Mouse (Mus musculus) hindbrain, embryonic 14.5 days (tissue): ENCODE measurements around the gene Ccdc74a. TPM values are rescaled to one million over a fixed set of nuclear protein-coding genes. Genes with fewer than 3 reads are reported as not detected.

Source experiments
- ATAC-seq: fragments of 200-750 bp; cut with Nextera tagmentation; 2 replicates; pipeline ENCODE4 v1.8.0; 2017; ENCODE audit warnings: moderate number of reproducible peaks, mild to moderate bottlenecking, moderate TSS enrichment, moderate library complexity; ENCODE audit not compliant: low FRiP score
- DNase-seq: peaks from one replicate; pipeline ENCODE4 v3.0.0-alpha.2; 2015; ENCODE audit warnings: low spot score
- H3K27ac ChIP-seq: fragments of 300-500 bp; sonication (generic); 2 replicates; pipeline ENCODE4 v1.5.1; 2014; ENCODE audit warnings: mild to moderate bottlenecking, moderate library complexity
- H3K27me3 ChIP-seq: fragments of 300-500 bp; sonication (generic); 2 replicates; pipeline ENCODE4 v1.6.1; 2014; ENCODE audit warnings: mild to moderate bottlenecking, low read length, mixed read lengths; ENCODE audit not compliant: control insufficient read depth, insufficient read depth
- H3K36me3 ChIP-seq: fragments of 300-500 bp; sonication (generic); replicated peaks from 2 replicates; pipeline ENCODE4 v1.6.1; 2014; ENCODE audit not compliant: control insufficient read depth, insufficient read depth
- H3K4me1 ChIP-seq: fragments of 300-500 bp; sonication (generic); replicated peaks from 2 replicates; pipeline ENCODE4 v1.6.1; 2014; ENCODE audit warnings: antibody characterized with exemption, low read length, mixed read lengths; ENCODE audit not compliant: control insufficient read depth, insufficient read depth
- H3K4me2 ChIP-seq: fragments of 300-500 bp; sonication (generic); replicated peaks from 2 replicates; pipeline ENCODE4 v1.6.1; 2014; ENCODE audit warnings: mild to moderate bottlenecking, moderate library complexity
- H3K4me3 ChIP-seq: fragments of 300-500 bp; sonication (generic); replicated peaks from 2 replicates; pipeline ENCODE4 v1.5.1; 2014; ENCODE audit warnings: mild to moderate bottlenecking, low read length
- H3K9ac ChIP-seq: fragments of 300-500 bp; sonication (generic); 2 replicates; pipeline ENCODE4 v1.6.1; 2014
- H3K9me3 ChIP-seq: fragments of 300-500 bp; sonication (generic); 2 replicates; pipeline ENCODE4 v1.6.1; 2016; ENCODE audit warnings: low read length; ENCODE audit not compliant: control insufficient read depth
- whole genome bisulfite sequencing: fragments of 180-500 bp; shearing (Covaris S2); extraction: QIAGEN DNeasy Blood & Tissue Kit; methylation state at CpG from one replicate; pipeline ENCODE4 v1.1.7; 2014; 5-methylcytosine and 5-hydroxymethylcytosine counted together
- polyA plus RNA-seq: library from polyadenylated mRNA; unstranded; fragments of >200 nt; fragmentation: Nextera tagmentation; extraction: Ambion mirVana; gene quantifications from 2 replicates; pipeline ENCODE4 v1.2.1, GENCODE M21; 2014

Ccdc74a gene
- polyA plus RNA-seq, 1 experiment from 2014 or later, result 11.7 TPM

DNA sequence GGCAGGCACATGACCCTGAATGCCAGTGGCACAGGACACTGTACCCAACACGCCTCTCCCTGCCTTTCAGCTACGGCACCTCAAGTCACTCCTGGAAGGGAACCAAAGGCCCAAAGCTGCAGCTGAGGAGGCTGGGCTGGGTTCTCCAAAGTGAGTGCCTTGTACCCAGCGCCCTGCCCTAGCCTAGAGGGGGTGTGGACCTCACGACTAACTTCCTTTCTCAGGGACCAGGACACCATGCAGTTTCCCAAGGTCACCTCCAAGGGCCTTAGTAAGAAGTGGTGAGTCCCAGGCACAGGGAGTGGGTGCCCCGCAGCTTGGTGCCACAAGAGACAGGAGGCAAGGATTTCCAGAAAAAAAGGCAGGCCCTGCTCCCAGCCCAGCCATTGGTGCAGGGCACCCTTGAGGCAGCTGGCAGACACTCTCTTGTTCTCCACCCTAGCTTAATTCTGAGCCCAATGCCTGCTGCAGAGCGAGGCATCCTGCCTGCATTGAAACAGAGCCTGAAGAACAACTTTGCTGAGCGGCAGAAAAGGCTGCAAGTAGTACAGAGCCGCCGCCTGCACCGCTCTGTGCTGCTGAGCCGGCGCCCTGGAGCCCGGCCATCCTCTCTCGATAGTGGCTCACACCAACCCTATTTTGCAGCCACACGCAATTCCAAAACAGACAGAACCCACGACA, 3.8 kb downstream of the Ccdc74a start:
- no peaks in the 10 kb centered on the region for H3K9me3 ChIP-seq
- no peak overlapping the region for H3K9ac ChIP-seq
- H3K4me1 ChIP-seq, result peaks cover 10% of the 10 kb centered on the region
- ATAC-seq (no peak), DNase-seq (no peak)
- no peaks in the 10 kb centered on the region for H3K27me3 ChIP-seq
- H3K4me3 ChIP-seq, result no peak overlapping the region
- no peak overlapping the region for H3K4me2 ChIP-seq
- 87% methylated on average over 16 of the region's 16 CpGs for WGBS
- H3K36me3 ChIP-seq, result peaks cover 65% of the 10 kb centered on the region
- no peak overlapping the region for H3K27ac ChIP-seq

DNA sequence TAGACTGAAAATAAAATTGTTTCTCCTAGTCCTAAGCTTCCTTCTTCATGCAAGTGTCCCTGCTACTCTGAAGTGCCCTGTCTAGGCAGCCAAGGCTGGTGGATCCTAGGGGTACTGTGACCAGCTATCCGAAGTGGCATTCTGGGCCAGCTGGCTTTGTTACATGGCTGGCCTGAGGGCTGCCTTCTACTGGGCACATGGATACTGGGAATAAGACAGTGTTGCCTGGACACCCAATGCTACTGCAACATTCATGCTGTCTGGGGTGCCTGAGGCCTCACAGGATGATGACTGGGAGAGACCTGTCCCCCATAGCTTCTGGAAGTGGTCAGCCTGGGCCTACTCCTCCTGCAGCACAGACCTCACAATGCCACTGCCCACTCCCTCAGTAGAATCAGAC, 4.4 kb downstream of the Ccdc74a start:
- ATAC-seq (no peak), DNase-seq (no peak)
- Histone ChIP-seq H3K4me2 (no peak overlapping the region), H3K27me3 (no peaks in the 10 kb centered on the region), H3K4me1 (peaks cover 10% of the 10 kb centered on the region), H3K9me3 (no peaks in the 10 kb centered on the region), H3K9ac (no peak overlapping the region), H3K4me3 (no peak overlapping the region), H3K27ac (no peak overlapping the region), H3K36me3 (peaks cover 71% of the 10 kb centered on the region)
- 83% methylated on average over 1 of the region's 1 CpGs for WGBS

- Histone ChIP-seq H3K9ac (no peak overlapping the region), H3K27ac (no peak overlapping the region), H3K9me3 (no peaks in the 10 kb centered on the region), H3K4me1 (no peaks in the 10 kb centered on the region), H3K4me3 (no peak overlapping the region), H3K27me3 (no peaks in the 10 kb centered on the region), H3K36me3 (peaks cover 82% of the 10 kb centered on the region), H3K4me2 (no peak overlapping the region)
- WGBS, result 98% methylated on average over 4 of the region's 4 CpGs
- no peak for DNase-seq
- ATAC-seq, result no peak
Observed at GRCm38 (mm10) chr16:17652607-17653006, 6.3 kb downstream of the Ccdc74a start.

DNA sequence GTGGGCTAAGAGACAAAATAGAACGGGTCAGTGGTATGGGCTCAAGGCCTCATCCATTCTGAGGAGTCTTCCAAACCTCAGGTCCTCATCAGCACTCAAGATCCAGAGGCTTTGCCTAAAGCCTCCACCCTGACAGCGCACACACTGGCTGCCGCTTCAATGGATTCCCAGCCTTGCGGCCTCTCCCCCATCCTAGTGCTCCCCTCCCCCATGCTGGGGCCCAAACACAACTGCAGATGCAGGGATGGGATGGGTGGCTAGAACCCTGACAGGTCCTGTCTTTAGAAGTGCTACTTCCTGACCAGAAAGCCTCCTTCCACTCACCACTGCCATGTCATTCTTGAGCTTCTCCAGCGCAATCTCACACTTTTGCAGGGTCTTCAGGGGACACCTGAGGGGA, 7.3 kb downstream of the Ccdc74a start:
- Histone ChIP-seq H3K9ac (no peak overlapping the region), H3K4me1 (no peaks in the 10 kb centered on the region), H3K4me3 (no peak overlapping the region), H3K36me3 (peaks cover 86% of the 10 kb centered on the region), H3K9me3 (no peaks in the 10 kb centered on the region), H3K27ac (no peak overlapping the region), H3K4me2 (no peak overlapping the region), H3K27me3 (no peaks in the 10 kb centered on the region)
- no peak for ATAC-seq
- DNase-seq, result no peak
- WGBS, result 96% methylated on average over 5 of the region's 5 CpGs

DNA sequence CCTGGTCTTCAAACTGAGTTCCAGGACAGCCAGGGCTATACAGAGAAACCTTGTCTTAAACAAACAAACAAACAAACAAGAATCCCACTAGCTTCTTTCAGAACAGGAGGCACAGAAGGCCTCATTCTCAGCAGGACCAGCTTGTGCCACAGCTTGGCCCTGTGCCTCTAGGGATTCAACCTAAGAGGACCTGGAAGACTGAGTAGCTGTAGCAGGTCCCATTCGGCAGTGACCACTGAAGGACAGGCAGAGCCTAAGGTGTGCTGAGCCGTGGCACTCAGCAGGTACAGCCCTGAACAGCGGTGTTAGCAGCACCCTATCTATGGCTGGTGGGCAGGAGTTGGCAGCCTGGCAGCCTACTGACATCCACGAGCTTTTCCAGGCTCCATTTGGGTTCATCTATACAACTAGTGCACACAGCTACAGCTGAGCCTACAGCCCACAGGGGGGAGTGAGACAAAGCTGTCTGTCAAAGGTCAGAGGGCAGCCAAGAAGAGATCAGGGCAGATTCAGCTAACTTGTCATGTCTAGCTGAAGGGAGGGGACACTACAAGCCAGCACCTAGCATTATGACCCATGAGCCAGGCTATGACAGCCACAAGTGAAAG, 8.0 kb downstream of the Ccdc74a start:
- ATAC-seq, result no peak
- 92% methylated on average over 4 of the region's 4 CpGs for WGBS

DNA sequence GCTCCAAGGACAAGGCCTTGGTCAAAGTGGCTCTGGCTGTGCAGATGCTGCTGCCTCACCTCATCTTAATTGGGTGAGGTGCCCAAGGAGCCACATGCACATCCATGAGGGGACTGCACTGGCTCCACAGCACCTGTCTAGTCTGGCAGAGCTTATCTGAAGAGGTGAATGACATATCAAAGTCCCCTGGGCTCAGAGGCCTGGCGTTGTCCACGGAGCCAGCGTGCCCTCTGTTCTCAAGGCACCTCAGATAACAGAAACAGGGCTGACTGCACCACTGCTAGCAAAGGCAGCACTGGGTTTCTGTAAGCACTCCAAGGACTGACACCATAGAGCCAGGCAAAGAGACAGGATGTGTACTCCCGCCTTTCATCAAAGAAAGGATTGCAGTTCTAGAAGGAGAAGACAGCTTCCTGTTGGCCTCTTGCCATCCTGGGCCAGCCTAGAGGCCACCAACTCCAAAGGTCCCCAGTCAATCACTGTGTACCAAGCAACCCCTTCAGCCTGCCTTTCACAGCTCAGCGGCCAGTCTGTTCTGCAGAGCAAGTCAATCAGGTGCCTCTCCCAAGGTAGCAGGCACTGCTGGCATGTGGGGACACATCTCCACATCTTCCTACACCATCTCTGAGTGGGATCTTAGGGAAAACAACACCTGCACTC, 10.1 kb downstream of the Ccdc74a start:
- Histone ChIP-seq H3K4me1 (no peaks in the 10 kb centered on the region), H3K36me3 (peaks cover 79% of the 10 kb centered on the region), H3K4me2 (no peak overlapping the region), H3K27me3 (no peaks in the 10 kb centered on the region), H3K9ac (no peak overlapping the region), H3K27ac (no peak overlapping the region), H3K4me3 (no peak overlapping the region), H3K9me3 (no peaks in the 10 kb centered on the region)
- no peak for ATAC-seq
- no peak for DNase-seq
- WGBS, result 90% methylated on average over 5 of the region's 5 CpGs

More for the DNA sequence above, 8.0 kb downstream of the Ccdc74a start:
- Histone ChIP-seq H3K4me3 (no peak overlapping the region), H3K27me3 (no peaks in the 10 kb centered on the region), H3K4me1 (no peaks in the 10 kb centered on the region), H3K9me3 (no peaks in the 10 kb centered on the region), H3K27ac (no peak overlapping the region), H3K4me2 (no peak overlapping the region), H3K36me3 (peaks cover 85% of the 10 kb centered on the region), H3K9ac (no peak overlapping the region)
- DNase-seq, result no peak

DNA sequence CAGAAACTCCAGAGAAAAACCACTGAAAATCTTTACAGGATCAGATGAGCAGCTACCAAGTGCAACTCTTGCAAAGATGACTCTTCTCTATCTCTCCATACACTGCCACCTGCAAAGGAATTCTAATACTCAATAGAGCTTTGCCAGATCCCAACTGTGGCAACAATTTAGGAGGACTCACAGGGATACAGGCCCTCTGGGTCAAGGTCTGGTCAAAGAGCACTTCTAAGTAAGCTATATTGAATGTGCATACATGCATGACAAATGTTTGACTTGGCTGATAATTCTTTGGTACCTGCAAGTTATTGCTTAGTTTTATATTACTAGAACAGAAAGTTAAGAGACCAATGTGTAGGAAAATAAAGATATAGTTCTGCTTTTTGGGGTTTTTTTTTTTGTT, 19.3 kb downstream of the Ccdc74a start:
- H3K36me3 ChIP-seq, result peaks cover 71% of the 10 kb centered on the region
- H3K4me2 ChIP-seq, result no peak overlapping the region
- no peaks in the 10 kb centered on the region for H3K9me3 ChIP-seq

DNA sequence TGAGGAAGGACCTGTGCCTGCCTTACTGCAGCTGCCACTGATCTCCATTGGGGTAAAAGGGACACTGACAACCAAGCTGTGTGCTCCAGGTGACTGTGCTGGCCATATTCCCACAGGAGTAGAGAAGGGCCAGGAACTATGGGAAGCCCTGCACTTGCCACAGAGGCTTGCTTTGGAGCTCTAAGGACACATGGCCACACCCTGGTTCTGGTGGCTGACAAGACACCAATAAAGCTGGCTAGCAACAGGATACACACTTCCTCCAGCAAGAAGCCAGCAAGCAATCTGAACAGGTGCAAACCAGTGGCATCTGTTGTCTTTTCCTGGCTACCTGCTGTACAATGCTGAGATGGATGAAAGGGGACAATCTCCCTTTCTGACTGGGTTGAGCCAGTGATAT, 23.6 kb downstream of the Ccdc74a start:
- Histone ChIP-seq H3K9ac (no peak overlapping the region), H3K4me1 (no peaks in the 10 kb centered on the region), H3K36me3 (peaks cover 75% of the 10 kb centered on the region), H3K4me3 (no peak overlapping the region), H3K4me2 (no peak overlapping the region), H3K27me3 (no peaks in the 10 kb centered on the region), H3K9me3 (no peaks in the 10 kb centered on the region), H3K27ac (no peak overlapping the region)
- DNase-seq (no peak), ATAC-seq (no peak)

More for the DNA sequence above, 19.3 kb downstream of the Ccdc74a start:
- no peaks in the 10 kb centered on the region for H3K4me1 ChIP-seq
- no peak overlapping the region for H3K4me3 ChIP-seq
- no peaks in the 10 kb centered on the region for H3K27me3 ChIP-seq
- no peak overlapping the region for H3K9ac ChIP-seq
- no peak for ATAC-seq
- DNase-seq, result no peak
- H3K27ac ChIP-seq, result no peak overlapping the region

DNA sequence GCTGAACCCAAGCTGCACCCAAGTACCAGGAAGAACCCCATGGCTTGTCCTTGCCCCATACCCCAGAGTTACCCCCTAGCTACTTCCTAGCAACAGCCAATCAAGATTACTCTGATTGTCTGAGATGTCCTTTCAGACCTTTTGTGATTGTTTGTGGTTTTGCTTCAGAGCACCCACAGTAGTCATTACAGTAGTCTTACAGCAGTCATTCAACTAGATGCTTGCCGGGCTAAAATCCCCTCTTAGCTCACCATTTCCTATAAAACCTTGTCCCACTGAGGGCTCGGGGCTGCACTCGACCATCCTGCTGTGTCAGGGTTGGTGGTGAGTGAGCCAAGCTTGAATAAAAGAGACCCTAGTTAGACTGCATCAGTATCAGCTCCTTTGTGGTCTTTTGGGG, 48.6 kb downstream of the Ccdc74a start:
- Histone ChIP-seq H3K4me3 (no peak overlapping the region), H3K27ac (no peak overlapping the region), H3K36me3 (peaks cover 54% of the 10 kb centered on the region), H3K4me2 (no peak overlapping the region), H3K9ac (no peak overlapping the region), H3K4me1 (no peaks in the 10 kb centered on the region), H3K27me3 (no peaks in the 10 kb centered on the region), H3K9me3 (no peaks in the 10 kb centered on the region)
- ATAC-seq (no peak), DNase-seq (no peak)
- 93% methylated on average over 3 of the region's 3 CpGs for WGBS
